Mouse (Mus musculus) hematopoietic stem cell, adult 5-6 weeks (primary cell): ENCODE results near the gene Rgl3. TPM values are rescaled to one million over a fixed set of nuclear protein-coding genes. Genes with fewer than 3 reads are reported as not detected.

Experiments used
- ATAC-seq, 2 experiments: fragments of 125-278 bp in 1 of 2; replicated peaks in 1 of 2; 2 replicates each; pipeline ENCODE4 v1.8.0; 2016 to 2017; ENCODE audit warnings: inconsistent platforms in 2 of 2, mild to moderate bottlenecking in 2 of 2, moderate number of reproducible peaks in 2 of 2, low read depth in 1 of 2, moderate TSS enrichment in 1 of 2; ENCODE audit not compliant: low FRiP score in 2 of 2, poor library complexity in 2 of 2, severe bottlenecking in 2 of 2, insufficient read depth in 1 of 2, low TSS enrichment in 1 of 2
- total RNA-seq: library from RNA; stranded (forward); fragments of 172-1452, 232-1000 nt; gene quantifications from 2 replicates; pipeline ENCODE4 v1.2.3, GENCODE M21; 2017

Gene Rgl3
- total RNA-seq, 1 experiment from 2014 or later = not detected

DNA sequence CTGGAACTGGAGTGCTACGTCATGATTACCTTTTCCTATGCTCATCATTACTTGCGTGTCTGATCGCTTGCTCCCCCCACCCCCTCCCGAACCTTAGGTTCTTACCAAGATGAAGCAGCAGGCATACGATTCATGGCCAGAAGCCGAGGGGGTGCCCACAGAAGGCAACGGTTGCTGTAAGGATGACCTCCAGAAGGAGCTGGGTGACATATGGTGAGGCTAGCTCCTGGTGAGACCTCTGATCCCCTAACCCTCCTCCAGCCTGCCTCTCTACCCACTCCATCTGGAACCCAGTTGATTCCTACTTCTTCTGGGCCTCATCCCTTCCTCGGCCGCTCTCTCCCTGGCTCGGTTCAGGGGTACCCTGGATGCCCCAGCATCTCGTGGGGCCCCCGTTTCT lies 55.2 kb downstream of the Rgl3 start:
- ATAC-seq = no peak

DNA sequence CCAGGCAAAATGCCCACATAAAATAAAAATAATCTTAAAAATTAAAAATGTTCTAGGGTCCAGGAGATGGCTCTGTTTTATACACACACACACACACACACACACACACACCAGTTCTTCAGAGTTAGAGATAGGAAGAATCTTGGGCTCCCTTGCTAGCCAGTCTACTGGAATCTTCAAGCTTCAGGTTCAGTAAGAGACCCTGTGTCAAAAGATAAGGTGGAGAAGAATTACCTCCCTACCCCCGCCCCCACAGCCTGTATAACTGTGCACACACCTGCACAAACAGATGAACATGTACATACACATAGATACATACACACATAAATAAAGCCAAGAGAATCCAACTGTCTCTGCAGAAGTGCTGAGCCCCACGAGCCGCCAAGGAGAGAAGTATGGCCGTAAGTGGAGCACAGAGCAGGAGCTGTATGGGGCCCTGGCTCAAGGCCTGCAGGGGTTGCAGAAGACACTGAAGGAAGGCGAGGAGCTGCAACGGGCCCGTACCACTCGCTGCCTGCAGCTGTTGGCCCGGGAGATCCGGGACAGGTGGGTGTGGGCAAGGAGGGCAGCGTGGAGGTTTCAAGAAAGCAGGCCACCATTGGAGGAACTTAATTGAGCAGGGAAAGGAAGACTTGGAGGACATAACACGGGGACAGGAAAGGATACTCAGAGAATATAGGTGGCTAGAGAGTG lies 56.7 kb downstream of the Rgl3 start:
- no peak for ATAC-seq

DNA sequence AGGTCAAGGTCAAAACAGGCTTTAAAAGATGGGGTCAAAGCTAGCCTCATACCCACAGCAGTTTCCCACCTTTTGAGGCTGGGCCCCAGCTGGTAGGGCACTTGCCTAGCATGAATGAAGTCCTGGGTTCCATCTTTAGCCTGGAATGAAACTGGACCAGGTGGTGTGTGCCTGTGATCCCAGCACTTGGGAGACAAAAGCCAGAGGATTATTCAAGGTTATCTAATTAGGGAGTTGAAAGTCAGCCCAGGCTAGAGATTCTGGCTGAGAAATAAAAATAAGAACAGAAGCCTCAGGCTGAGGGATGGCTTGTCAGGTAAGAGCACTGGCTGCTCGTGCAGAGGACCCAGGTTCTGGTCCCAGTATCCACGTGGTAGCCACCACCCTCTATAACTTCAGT lies 57.2 kb downstream of the Rgl3 start:
- no peak for ATAC-seq

DNA sequence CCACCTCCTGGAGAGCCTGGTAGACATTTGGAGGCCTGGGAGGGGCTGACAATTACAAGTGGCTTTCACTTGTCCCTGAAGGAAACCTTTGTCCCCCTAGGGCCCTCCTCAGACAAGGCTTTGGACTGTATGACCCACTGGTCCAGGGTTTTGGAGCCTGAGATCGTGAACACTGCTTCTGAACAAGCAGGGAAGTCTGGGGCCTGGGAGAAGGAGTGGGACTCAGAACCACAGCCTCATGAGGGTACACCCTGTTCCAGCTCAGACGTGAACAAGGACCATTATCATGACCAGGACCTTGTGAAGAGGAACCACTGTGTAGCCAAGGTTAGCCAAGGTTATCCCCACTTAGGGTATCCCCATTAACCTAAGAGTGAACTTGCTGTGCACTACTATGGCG lies 60.0 kb downstream of the Rgl3 start:
- ATAC-seq = no peak

DNA sequence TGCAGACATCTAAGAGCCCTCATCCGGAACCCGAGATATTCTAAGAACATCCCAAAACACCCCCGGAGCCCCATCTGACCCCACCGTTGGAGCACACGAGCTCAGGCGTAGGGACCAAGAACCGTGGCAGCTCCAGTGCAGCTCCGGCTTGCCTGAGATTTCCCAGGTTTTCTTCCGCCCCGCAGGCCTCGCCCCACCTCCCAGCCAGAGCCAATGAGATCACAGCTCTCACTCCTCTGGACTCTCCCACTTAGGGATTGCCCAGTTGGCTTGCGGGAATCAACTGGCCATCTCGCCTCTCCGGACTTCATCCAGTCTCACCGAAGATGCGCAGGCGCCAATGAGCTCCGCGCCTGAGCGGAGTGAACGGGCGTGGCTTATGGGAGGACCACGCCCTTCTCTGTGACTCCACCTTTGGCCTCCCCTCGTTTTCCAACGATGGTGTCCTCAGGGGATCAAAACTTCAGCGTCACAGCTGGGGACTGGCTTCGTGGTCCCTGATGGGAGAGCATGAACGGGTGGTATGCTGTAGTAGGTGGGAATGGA lies 62.0 kb downstream of the Rgl3 start, which contains the start of the genes Ccdc159 and Tmem205:
Ccdc159 (plus strand) TSS at position 264 of the 546 bp plus-strand sequence.
Tmem205 (minus strand) TSS at position 349 of the 546 bp plus-strand sequence.
- ATAC-seq = peak; percentile 68 to 75

DNA sequence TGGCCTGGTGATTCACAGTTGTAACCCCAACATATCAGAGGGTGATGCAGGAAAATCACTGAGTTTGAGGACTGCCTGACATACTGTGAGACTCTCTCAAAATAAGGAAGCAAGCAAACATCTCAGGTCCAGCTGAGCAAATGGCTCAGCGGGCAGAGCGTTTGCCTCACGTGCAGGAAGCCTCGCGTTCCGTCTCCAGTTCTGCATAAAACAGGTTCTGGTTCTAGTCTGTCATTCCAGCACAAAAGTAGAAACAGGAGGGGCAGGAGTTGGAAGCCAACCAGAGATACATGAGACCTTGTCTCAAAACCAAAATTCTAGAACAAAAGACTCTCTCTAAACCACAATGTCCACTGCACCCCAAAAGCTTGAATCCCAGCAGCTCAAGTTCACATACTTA lies 62.5 kb downstream of the Rgl3 start:
- ATAC-seq = no peak

DNA sequence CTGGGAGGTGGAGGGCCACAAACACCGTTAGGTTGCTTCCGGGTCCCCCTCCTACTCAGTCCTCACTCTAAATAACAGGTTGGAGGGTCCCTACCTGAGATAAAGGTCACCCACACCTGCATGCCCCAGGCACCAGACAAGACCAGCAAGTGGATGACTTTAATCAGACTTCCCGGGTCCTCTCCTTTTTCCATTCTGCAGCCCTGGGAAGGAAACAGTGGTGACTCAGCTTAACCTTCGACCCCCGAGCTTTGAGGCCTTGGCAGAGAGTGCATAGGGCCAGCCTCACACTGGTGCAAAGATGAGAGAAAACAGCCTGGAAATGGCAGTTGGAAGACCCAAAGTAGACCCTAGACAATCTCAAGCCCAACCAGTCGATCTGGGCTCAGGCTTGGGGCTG lies 63.1 kb downstream of the Rgl3 start:
- ATAC-seq = no peak

DNA sequence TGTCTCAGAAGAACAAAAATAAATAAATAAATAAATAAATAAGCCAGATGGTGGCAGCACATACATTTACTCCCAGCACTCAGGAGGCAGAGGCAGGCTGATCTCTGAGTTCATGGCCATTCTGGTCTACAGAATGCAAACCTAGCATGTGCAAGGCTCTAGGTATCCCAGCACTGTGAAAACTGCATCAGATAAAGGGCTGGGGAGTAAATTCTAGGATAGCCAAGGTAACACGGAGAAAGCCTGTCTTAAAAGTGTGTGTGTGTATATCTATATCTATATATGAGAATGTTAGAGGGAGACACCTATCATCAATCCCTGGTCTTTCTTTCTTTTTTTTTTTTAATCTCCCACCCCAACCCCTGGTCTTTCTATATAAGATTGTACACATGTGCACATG lies 63.7 kb downstream of the Rgl3 start:
- ATAC-seq = no peak

DNA sequence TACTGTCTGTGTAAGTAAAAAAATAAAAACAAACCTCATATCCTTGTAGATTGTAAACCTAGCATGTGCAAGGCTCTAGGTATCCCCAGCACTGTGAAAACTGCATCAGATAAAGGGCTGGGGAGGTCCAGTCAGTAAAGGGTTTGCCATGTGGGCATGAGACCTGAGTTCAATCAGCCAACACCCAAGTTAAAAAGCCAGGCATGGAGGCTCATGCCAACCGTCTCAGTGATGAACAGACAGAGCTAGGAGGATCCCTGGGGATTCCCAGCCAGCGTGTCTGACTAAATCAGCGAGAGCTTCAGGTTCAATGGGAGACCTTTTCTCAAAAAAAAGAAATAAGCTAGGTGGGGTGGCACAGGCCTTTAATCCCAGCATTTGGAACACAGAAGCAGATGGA lies 64.2 kb downstream of the Rgl3 start:
- ATAC-seq = no peak

DNA sequence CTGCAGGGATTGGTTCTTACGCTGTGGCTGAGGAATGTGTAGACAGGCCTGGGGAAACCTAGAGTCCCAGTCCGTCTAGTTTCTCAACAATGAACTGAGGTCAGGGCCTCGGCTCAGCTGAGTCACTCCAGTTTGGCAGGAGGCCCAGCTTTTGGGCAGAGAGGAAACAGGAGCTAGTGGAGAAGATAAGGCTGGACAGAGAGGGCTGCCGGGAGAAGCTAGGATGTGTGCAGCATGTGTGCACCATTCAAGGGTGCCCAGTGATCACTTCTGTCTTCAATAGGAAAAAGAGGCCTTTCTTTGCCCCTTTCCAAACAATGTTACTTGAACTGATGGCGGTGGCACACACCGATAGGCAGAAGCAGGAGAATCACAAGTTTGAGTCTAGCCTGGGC lies 65.2 kb downstream of the Rgl3 start:
- ATAC-seq = peak; percentile 80 to 84

DNA sequence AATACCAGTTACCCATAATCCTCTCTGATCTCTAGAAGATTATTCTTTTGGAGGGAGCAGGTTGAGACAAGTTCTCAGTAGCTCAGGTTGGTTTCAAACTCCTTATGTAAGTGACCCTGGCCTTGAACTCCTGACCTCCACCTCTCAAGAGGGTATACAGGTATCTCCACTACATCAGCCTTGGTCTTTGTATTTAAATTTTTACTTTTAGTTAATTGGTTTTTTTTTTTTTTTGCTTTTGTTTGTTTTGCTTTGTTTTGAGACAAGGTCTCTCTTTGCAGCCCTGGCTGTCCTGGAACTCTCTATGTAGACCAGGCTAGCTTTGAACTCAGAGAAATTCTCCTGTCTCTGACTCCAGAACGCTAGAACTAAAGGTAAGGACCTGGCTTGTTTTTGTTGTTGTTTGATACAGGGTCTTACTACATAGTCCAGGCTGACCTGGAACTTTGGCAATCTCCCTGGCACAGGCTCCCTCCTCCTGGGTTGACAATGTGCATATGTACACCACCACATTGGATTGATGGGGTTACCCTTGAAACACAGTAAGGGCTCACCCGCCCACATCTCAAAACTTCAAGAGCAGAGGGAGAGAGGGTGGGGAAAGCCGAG lies 65.7 kb downstream of the Rgl3 start:
- no peak for ATAC-seq

DNA sequence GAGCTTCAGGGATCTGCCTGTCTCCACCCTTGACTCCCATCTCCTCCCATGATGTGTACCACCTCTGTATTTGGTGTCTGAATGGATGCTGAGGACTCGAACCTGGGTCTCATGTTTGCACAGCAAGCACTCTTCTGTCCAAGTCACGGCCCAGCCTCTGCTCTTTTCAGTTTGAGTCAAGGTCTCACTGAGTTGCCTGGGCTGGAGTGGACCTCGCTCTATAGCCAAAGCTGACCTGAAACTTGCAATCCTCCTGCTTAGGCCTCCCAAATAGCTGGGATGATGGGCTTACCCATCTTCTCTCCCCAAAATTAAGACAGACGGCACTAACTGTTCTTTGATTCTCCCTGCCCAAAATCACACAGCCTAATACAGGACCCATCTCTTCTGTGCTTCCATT lies 66.2 kb downstream of the Rgl3 start:
- no peak for ATAC-seq

Other genes with a start within 250 kb of the Rgl3 start
- 79.7 and 117 TPM in 2 replicates for gene Spc24, start 229.1 kb downstream of the Rgl3 start, total RNA-seq
- 3.9 and 4.3 TPM in 2 replicates for gene Kank2, start 190.7 kb downstream of the Rgl3 start, total RNA-seq
- gene Angptl8, start 153.9 kb downstream of the Rgl3 start, total RNA-seq = not detected in 2 replicates
- gene Dock6, start 136.8 kb downstream of the Rgl3 start, total RNA-seq = 4.3 and 6.1 TPM in 2 replicates
- gene Rab3d, start 71.3 kb downstream of the Rgl3 start, total RNA-seq = 13.5 and 14.6 TPM in 2 replicates
- gene Ccdc159, start 62.0 kb downstream of the Rgl3 start, total RNA-seq = 0.25 and 0.50 TPM in 2 replicates
- gene Tmem205, start 61.9 kb downstream of the Rgl3 start, total RNA-seq = 12.7 and 18.1 TPM in 2 replicates
- 0.15 and 0.25 TPM in 2 replicates for gene Plppr2, start 52.4 kb downstream of the Rgl3 start, total RNA-seq
- 6.4 and 7.2 TPM in 2 replicates for gene Swsap1, start 33.7 kb downstream of the Rgl3 start, total RNA-seq
- gene Epor, start 25.9 kb downstream of the Rgl3 start, total RNA-seq = 1.7 and 9.2 TPM in 2 replicates
- 0.19 TPM in 1 of 2 replicates, not detected in the other for gene Ccdc151, start 13.2 kb upstream of the Rgl3 start, total RNA-seq
- gene Prkcsh, start 13.4 kb upstream of the Rgl3 start, total RNA-seq = 91.7 and 110 TPM in 2 replicates
- not detected in 2 replicates for gene Elavl3, start 62.6 kb upstream of the Rgl3 start, total RNA-seq
- gene Gm49318, start 81.8 kb upstream of the Rgl3 start, total RNA-seq = not detected in 2 replicates
- gene Zfp653, start 81.9 kb upstream of the Rgl3 start, total RNA-seq = 11.1 and 12.9 TPM in 2 replicates
- 15.9 and 17.7 TPM in 2 replicates for gene Ecsit, start 96.0 kb upstream of the Rgl3 start, total RNA-seq
- gene Cnn1, start 109.8 kb upstream of the Rgl3 start, total RNA-seq = not detected in 2 replicates
- 43.6 and 44.7 TPM in 2 replicates for gene Elof1, start 127.7 kb upstream of the Rgl3 start, total RNA-seq
- 1.1 and 2.8 TPM in 2 replicates for gene Acp5, start 146.3 kb upstream of the Rgl3 start, total RNA-seq
- 10.4 and 26.5 TPM in 2 replicates for gene Pigyl, start 167.4 kb upstream of the Rgl3 start, total RNA-seq
- not detected in 2 replicates for gene Zfp872, start 198.6 kb upstream of the Rgl3 start, total RNA-seq
- gene Zfp809, start 236.3 kb upstream of the Rgl3 start, total RNA-seq = 38.2 and 48.4 TPM in 2 replicates